Mouse (Mus musculus): Measurements from ENCODE around the gene Pou2f2.

Pou2f2 gene

DNA sequence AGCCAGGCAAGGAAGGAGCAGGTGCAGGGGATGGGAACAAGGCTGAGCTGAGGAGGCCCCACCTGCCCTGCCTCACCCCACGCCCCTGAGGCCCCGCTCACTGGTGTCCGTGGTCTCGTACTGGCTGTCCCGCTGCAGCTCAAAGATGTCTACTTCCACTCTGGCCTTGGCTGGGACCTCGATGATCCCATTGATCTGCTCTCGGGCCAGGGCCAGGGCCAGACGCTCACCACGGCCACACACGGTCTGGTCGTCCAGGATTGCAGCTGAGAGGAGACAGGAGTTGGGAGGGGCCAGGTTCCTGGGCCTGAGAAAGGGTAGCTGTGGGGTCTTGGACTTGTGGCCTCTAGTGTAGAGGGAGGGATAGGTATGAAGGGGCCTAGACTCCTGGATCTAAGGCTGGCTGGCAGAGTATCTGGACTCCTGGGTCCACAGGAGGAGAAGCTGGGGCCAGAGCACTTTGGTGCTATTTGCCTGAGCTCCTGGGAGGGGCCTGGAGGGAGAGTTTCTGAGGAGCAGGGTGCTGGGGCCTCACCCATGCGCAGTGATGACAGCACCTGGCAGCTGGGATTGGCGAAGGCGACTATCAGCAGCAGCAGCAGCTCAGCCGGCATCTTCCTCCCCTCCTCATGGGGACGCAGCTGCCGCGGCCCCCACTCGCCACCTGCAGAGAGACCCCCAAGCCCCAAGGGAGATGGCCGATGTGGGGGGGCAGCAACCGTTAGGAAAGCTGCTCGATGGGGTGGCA, 111.4 kb downstream of the Pou2f2 start:
- no peak for DNase-seq (ENCODE audit: low read depth, low spot score)

DNA sequence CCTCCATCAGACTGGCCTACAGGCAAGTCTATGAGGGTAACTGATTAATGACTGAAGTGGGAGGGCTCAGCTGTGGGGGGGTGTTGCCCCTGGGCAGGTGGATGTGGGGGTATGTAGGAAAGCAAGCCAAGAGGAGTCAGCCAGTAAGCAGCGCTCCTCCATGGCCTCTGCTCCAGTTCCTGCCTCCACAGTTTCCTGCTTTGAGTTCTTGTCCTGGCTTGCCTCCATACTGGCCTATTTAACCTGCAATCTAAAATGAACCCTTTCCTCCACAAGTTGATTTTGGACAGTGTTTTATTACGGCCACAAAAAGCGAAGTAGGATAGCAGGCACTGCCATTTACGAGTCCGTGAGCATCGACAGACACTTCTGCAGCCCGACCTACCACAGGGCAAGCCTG, 112.2 kb downstream of the Pou2f2 start:
- no peak for DNase-seq (ENCODE audit: low read depth, low spot score)

- DNase-seq (ENCODE audit: low read depth, low spot score): no peak
Observed at GRCm38 (mm10) chr7:25063900-25064299, 115.6 kb downstream of the Pou2f2 start.

- no peak for DNase-seq (ENCODE audit: low read depth, low spot score)
Observed at GRCm38 (mm10) chr7:25063346-25063745, 116.2 kb downstream of the Pou2f2 start.

DNA sequence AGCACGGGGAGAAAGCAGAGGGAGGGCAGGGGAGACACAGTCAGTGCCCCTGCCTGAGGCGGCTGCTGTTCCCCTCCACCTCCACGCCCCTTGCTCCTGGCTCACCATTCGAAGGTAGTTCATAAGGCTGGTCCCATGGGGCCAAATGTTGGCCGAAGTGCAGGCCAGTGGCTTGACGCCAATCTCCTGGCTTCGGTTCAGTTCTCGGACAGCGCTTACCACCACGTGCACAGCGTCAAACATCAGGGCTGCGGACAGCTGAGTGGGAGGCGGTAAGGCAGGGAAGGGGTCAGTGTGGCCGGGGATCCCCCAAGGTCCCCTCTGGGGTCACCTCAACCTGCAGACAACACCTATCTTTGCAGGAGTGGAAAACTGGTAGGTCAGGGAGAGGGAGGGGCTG, 120.7 kb downstream of the Pou2f2 start:
- DNase-seq (ENCODE audit: low read depth, low spot score): no peak

GRCm38 (mm10) chr7:25058394-25058793, 121.1 kb downstream of the Pou2f2 start:
- no peak for DNase-seq (ENCODE audit: low read depth, low spot score)

DNA sequence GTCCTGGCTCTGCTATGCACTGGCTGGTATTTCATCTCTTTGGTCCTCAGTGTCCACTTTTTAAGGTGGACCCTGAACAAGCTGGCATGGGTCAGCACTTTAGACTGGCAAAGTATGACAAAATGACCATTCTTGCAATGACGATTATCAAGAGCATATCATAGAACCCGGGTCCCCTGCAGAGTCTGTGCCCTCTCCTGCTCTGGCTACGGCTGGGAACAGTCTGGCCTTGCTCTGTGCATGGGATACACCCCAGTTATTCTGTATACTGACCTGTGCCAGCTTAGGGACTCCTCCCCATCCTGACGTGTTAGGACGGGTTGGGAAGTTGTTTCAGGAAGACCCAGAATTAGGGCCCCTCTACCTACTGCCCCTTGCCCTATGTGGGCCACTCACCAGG, 121.6 kb downstream of the Pou2f2 start:
- no peak for DNase-seq (ENCODE audit: low read depth, low spot score)

- DNase-seq (ENCODE audit: low read depth, low spot score): no peak
Observed at GRCm38 (mm10) chr7:25056951-25057350, 122.6 kb downstream of the Pou2f2 start.

GRCm38 (mm10) chr7:25052587-25052986, 126.9 kb downstream of the Pou2f2 start:
- DNase-seq (ENCODE audit: low read depth, low spot score): no peak

GRCm38 (mm10) chr7:25049295-25049930, 130.1 kb downstream of the Pou2f2 start:
- DNase-seq (ENCODE audit: low read depth, low spot score): no peak

GRCm38 (mm10) chr7:25047363-25047762, 132.2 kb downstream of the Pou2f2 start:
- no peak for DNase-seq (ENCODE audit: low read depth, low spot score)

GRCm38 (mm10) chr7:25044599-25044998, 134.9 kb downstream of the Pou2f2 start:
- DNase-seq (ENCODE audit: low read depth, low spot score): peak; percentile 29

DNA sequence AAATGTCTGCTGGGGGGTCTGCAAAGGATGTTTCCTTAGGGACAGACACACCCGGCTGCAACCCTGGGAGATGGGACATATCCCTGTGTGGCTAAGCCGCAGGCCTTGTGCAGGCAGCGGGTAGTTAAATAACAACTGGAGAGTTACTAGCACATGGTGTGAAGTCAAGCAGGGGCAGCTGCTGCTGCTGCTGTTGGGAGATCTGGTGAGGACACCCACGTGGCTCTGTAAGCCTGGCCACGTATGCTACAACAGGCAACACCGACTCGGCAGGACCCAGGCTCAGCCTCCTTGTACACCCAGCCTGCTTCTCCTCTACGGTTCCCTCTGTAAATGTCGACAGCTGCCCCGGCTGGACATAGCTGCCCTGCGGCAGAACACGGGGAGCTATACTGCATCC, 137.6 kb downstream of the Pou2f2 start:
- no peak for DNase-seq (ENCODE audit: low read depth, low spot score)
